Mouse (Mus musculus): ENCODE measurements around the gene Fxr1. TPM values are rescaled to one million over a fixed set of nuclear protein-coding genes. Genes with fewer than 3 reads are reported as not detected.
A peak's percentile ranks its signal among the peaks of the same experiment; 100 is the strongest.
"Not testable (repeated sequence)": the region's sequence is repeated elsewhere in the genome, so short reads cannot be mapped to it uniquely, and the experiment has no call there.

Fxr1 gene
- total RNA-seq, 2 experiments from 2014 or later = 161 to 166 TPM

DNA sequence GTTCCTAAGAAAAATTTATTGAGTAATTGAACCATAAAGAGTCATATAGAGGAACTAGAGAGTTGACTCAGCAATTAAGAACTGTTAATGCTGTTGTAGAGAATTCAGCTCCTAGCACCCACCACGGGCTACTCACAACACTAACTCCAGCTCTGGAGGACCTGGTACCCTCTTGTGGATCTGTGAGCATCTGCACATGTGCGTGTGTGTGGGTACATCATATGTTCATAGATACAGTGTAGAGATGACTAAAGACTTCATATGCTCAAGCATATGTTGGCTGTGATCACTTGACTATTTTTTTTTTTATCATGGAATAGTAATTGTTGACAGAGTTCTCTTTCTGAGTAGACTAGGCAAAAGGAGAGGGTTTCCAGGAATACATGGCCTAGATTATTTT is 42.6 kb downstream of the Fxr1 start:
- DNase-seq = no peak

DNA sequence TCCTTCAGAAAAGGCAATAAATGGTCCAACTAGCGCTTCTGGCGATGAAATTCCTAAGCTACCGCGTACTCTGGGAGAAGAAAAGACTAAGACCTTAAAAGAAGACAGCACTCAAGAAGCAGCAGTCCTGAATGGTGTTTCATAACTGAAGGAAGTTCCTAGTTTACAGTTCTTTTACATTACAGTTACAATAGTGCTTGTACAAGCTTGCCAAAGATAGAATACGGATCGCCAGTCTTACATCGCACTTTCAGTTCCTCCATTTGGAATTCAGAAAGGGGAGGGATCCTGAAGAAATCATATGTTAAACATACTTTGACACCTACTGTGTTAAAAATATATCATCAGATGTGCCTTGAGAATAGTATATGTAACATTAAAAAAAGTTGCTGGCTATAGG is 49.2 kb downstream of the Fxr1 start:
- not testable (repeated sequence) for DNase-seq

DNA sequence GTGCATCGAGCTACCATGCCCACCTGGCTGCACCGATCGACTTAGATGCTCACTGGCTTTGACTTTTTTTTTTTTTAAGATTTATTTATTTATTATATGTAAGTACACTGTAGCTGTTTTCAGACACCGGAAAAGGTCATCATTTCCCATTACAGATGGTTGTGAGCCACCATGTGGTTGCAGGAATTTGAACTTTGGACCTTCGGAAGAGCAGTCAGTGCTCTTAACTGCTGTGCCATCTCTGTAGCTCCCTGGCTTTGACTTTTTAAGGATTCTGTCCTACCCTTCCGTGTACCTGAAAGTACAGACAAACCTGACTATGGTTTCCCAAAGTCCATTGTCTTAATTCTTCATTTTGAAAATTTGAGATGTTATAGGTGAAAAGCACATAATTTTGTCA is 53.0 kb downstream of the Fxr1 start:
- no peak for DNase-seq

DNA sequence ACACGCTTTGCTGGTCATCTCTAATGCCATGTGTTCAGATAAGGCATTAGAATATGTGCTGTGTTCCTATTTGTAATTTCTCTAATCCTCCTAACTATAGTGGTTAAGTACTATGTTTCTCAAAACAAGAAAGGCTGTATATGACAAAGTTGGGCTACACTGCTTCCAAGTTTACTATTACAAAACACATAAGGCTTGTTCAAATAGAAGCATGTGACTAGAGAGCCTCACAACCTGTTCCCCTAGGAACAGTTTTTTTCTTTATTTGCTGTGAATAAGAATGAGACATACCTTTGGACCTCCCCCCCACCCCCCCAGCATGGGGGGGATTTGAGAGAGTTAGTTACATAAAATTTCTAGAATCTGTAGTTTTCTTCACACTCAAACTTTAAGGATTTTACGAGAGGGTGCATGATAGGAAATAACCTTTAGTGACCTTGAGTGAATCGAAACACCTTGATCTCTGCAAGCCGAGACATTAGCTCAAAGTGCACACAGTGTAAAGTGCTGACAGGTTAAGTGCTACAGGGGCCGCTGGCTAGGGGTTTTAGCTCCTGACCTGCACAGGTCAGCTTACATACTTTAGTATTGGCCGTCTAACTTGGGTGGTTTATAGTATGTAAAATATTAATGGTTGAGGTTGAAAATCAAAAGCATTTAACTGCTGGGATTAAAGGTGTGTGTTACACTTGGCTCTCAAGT is 56.5 kb downstream of the Fxr1 start:
- no peak for DNase-seq

DNA sequence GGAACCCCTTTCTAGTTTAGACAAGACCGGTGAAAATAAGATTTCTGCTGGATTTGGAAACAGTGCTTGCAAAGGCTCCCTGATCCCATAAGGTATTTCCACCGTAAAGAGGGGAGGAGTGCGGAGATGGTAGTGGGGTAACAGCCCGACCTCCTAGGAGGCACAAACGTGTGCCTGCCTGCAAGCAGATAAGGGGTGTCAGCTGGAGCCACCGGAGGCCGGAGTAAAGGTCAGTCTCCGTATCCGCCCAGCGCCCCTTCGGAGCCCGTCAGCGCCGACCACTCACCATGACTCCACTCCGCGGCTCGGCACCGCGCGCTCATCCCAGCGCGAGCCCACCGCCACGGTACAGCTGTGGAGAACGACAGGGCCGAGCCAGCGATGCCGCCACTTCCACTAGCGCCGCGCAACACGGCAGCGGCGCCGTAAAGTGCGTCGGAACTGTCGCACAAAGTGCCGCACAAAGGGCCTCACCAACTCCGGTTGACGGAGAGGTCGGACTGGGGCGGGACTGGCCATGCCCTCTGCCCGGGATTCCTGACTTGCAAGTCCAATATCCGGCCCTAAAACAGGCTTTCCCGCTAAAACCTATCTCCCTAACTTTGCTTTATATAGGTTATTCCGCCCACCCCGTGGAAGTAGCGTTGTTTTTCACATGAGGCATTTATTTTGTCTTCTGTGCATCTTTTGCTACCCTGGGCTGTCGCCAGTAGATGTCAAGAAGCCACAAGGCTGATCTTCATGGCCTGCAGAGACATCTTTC is 61.3 kb downstream of the Fxr1 start, which contains the start of gene Dnajc19:
Gene Dnajc19 (minus strand): TSS at position 422 of the 763 bp plus-strand sequence.
- peak; percentile 93 for DNase-seq

DNA sequence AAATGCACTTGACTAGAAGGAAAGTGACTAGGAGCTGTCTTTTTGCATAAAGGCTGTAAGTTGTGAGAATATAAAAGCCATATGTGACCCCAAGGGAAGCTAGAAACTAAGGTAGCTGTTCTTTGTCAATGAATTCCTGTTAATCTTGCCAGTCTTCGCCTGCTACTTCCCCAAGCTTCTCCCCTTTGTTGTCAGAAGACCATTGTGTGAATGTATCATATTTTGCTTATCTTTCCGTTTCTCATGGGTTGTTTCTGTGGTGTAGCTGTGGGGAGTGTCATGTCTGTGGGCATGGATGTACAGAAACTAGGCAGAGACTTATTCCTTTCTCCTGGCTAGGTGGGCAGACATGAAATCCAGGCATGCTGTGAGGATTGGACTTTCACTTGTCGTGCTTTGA is 62.2 kb downstream of the Fxr1 start:
- no peak for DNase-seq

DNA sequence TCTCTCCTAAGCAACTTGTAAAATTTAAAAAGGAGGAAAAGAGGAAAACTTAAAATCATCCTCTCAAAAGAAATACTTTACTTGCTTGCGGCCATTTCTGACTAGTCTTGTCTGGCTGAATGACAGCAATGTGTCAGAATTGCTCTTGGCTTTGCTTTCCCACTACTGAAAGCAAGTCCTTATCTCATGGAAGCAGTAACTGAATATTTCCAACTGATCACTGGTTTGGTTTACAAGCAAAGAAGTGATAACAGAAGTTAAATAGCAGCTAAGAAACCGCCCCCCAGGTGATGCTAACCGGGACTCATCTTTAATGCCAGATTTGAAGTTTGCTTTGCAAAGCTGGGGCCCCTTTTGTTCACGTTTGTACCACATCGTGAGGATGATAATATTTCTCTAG is 63.9 kb downstream of the Fxr1 start:
- DNase-seq = no peak

DNA sequence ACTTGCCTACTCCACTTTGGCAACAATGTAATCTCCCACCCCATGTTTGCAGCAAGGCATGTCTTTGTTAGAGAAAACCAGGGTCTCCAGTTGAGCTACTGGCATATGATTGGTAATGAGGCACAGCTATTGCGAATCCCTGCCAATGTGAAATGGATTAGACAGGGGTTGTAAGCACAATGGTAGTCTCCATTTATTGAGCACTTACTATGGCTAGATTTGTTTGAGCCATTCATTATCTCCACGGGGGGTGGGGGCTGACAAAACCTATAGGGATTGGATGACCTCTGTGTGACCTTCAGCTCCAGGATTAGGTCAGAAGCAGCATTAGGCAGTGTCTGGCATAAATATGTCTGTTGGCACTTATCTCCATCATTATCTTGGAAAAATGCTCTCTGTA is 83.1 kb downstream of the Fxr1 start:
- no peak for DNase-seq

DNA sequence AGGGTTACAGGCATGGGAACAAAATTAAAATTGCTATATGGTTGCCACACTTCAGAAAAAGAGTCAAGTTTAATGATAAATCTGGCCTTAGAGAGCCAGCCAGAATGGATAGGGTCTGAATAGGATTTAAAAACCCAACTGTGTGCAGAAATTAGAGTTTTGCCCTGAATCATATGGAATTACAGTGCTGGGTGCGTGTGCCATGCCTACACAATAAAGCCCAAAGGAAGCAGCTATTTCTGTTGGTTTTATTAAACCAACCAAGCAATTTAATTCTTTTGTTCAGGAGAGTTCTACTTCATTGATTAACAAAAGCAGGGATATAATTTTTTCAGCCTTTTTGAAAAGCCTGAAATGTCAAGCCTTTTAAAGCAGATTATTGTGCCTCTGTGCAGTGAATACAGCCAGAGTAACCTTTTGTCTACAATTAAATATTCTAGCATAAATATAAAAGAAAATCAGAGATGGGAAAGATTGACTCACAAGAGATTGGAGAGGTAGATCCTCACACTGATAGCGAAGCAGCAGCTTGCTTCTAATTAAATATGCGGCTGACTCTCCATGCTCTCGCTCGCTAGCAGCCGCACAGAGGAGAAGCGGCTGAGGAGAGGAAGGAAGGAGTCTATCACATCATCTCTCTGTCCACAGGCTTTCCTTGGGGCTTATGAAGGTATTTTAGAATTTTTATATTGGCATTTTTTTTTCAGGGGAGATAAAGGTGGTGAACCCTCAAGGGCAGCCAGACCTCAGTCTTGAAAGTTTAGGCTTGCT is 84.3 kb downstream of the Fxr1 start:
- no peak for DNase-seq

DNA sequence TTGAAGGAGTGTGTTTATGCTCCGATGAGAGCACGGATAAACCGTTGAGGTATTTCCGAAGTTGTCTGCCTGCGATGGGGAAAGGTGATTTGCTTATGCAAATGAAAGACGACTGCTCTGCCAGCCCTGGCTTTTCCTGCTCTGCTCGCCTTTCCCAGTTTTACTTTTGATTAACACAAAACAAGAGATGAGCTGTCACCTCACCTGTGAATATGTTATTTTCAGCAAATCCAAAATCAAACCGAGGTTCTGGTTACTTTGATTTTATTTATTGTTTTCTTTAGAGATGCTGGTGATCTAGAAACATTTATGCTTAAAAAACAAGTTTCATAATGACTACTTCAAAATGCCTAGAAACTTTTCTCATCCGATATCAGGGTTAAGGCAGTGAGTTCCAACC is 86.7 kb downstream of the Fxr1 start:
- DNase-seq = no peak

DNA sequence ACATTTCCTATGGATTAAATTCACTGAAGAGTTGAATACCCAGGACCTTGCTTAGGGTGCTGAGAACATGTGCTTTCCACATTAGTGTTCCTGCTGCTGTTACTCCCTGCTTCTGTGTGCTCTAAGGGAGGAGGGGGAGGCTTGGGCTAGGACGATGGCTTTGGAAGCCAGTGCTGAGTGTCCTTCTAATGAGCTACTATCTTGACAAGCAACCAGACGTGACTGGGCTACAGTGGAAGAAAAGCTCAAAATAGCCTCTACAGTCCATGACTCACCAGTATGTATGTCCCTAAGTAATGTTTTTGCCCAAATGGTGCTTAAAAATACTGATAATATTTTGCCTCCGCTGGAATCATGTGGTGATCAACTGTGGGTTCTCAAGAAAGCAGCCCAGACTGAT is 87.9 kb downstream of the Fxr1 start:
- no peak for DNase-seq

DNA sequence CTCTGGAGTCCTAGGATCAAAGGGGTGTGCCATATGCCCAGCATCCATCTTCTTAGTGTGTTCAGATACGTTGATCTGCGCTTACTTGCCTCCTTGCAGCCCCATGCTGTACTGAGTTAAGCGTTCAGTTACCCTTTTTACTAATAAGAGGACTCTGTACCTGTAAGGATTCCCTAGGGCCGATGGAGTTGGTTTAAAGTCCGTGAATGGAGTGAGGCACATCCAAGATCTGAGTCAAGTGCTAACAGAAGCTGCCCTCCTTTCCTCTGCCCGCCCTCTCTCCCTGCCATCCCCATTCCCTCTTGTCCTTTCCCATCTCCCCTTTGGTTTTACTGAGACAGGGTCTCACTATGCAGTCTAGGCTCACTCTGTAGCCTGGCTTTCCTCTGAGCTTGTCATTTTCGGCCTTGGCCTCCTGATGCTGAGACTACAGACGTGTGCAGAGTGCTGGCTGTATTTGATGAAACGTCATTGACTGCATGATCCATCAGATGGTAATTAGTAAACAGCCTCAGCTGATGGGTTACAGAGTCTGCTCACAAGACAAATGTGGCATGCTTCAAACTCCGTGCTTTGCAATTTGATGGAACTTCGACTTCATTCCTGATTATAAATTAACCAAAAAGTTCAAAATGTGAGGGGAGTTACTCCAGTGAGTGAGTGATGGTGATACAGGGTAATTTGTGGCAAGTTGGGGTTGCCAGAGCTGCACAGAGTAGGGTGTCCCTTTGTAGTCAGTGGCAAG is 92.4 kb downstream of the Fxr1 start:
- no peak for DNase-seq

DNA sequence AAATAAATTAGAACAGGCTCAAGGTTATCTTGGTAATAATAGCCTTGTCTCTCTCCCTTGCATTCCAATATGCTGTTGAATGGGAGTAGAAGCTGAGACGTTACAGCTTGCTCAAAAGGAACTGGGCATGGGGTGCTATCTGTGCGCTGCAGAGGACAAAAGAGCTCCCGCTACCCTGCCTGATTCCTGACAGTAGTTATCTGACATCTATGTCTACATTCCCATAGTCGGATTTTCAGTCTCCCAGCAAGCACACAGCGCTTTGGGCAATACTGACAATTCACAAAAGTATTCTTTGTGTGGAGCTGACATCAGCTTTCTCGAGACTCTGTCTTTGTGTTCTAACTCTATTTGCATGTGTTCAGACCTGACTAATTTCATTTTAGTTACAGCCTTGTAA is 96.1 kb downstream of the Fxr1 start:
- DNase-seq = no peak

DNA sequence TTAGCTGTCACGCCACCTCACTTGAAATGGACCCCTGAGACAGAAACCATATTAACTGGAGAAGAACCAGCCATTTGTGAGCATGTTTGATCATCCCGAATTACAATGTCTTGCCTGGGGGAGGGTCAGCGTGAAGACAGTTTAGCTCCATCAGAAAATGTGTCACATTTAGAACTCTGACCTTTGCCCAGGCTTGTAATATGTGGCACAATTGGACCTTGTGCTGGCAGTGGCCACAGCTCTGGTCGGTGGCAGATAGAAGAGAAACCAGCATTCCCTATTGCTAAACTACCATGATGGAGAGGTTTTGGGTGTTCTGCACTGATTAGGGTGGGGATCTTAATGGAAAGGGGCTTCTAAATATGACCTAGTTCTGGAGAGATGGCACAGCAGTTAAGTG is 100.1 kb downstream of the Fxr1 start:
- no peak for DNase-seq

Other genes starting within 250 kb of the Fxr1 start
- gene Ttc14, start 220.1 kb upstream of the Fxr1 start, total RNA-seq (2021) = 10 to 100 TPM; 26.5 to 28.8 TPM
- gene Ccdc39, start 175.6 kb upstream of the Fxr1 start, total RNA-seq (2021) = under 1 TPM; 0.24 to 0.81 TPM
- 100 to 1,000 TPM; 120 to 129 TPM for gene Dnajc19, start 61.4 kb downstream of the Fxr1 start, total RNA-seq (2021)

All from heart, postnatal 4 days (tissue).